ENCODE assay signal across 14 mouse cellular contexts in the genomic region with DNA sequence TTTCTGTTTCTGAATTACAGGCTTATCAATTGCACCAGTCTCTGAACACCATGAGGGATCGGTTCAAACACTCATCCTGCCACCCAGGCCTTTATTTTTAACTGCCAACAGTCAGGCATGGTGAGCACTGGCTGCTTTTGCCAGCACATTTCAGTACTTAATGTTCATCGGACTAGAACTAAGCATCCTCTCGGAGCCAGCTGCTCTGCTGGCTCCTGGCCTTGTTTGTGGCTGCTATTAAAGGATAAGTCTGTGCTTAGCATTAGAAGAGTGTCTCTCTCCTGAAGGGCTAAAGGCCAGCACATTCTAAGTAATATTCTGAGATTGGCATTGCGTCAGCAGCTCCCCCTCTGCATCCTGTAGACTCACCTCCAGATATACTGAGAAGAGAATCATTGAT. TPM values are rescaled to one million over a fixed set of nuclear protein-coding genes. Genes with fewer than 3 reads are reported as not detected.
DNase-seq lines count a peak whose midpoint lies in the region; ATAC-seq lines count a peak whose summit lies in the region.
"Had no signal": no experiment of that assay in that cellular context is flagged by ENCODE, and none has a peak within 500 bp of the region (broad histone marks: within the 10 kb centered on the region; RNA-seq: fewer than 3 reads in every experiment).

No protein-coding gene starts in this region.

- DNase-seq in forebrain, embryonic 11.5 days (ENCODE audit: low spot score) = no peak
- DNase-seq in right cerebral cortex, adult 18-20 months = peak; percentile 73
- DNase-seq in right cerebral cortex, postnatal 4 days = no peak
- DNase-seq in layer of hippocampus, postnatal 14 days (ENCODE audit: low spot score in 2 of 2) = peak; percentile 61 to 86
- DNase-seq in adrenal gland, postnatal 10 days = no peak
- DNase-seq in yolk sac, embryonic 10.5 days (ENCODE audit: low spot score) = no peak
- DNase-seq: adrenal gland, adult 2 months; lung, postnatal 14 days; thymus, postnatal 25 days had no signal

- no peak for ATAC-seq in forebrain, embryonic 12.5 days (ENCODE audit: low FRiP score)
- ATAC-seq in forebrain, embryonic 11.5 days (replicated peaks; ENCODE audit: low FRiP score) = no peak
- ATAC-seq in megakaryocyte-erythroid progenitor cell, adult 5-6 weeks (replicated peaks; ENCODE audit: low FRiP score, low TSS enrichment, poor library complexity, severe bottlenecking) = no peak

- H3K36me3 ChIP-seq in forebrain, embryonic 12.5 days (replicated peaks) = no peaks in the 10 kb centered on the region
- no peaks in the 10 kb centered on the region for H3K36me3 ChIP-seq in forebrain, embryonic 11.5 days (ENCODE audit: control insufficient read depth, insufficient read depth, low read length)
- H3K36me3 ChIP-seq: embryonic facial prominence, embryonic 12.5 days; G1E had no signal

- H3K4me1 ChIP-seq in forebrain, embryonic 12.5 days = no peaks in the 10 kb centered on the region
- H3K4me1 ChIP-seq in forebrain, embryonic 11.5 days (replicated peaks; ENCODE audit: control insufficient read depth, insufficient read depth, low read length) = no peaks in the 10 kb centered on the region
- H3K4me1 ChIP-seq: embryonic facial prominence, embryonic 12.5 days had no signal

- WGBS in forebrain, embryonic 12.5 days = 79% methylated on average over 4 of the region's 4 CpGs
- WGBS in forebrain, embryonic 11.5 days = 91% methylated on average over 4 of the region's 4 CpGs

- 0 out of 2 replicates have a peak overlapping the region, but pooled peaks have one; percentile 11 for H3K27ac ChIP-seq in forebrain, embryonic 12.5 days
- no peak overlapping the region for H3K27ac ChIP-seq in forebrain, embryonic 11.5 days (ENCODE audit: low read depth, low read length)
- H3K27ac ChIP-seq: embryonic facial prominence, embryonic 12.5 days had no signal

- no peak overlapping the region for H3K9ac ChIP-seq in forebrain, embryonic 12.5 days
- no peak overlapping the region for H3K9ac ChIP-seq in forebrain, embryonic 11.5 days (ENCODE audit: low read length)
- H3K9ac ChIP-seq: embryonic facial prominence, embryonic 12.5 days had no signal

- no peak overlapping the region for H3K4me3 ChIP-seq in forebrain, embryonic 12.5 days (replicated peaks)
- H3K4me3 ChIP-seq in forebrain, embryonic 11.5 days (ENCODE audit: low read depth, low read length) = no peak overlapping the region
- H3K4me3 ChIP-seq: embryonic facial prominence, embryonic 12.5 days had no signal

- no peak overlapping the region for H3K4me2 ChIP-seq in forebrain, embryonic 12.5 days
- H3K4me2 ChIP-seq in forebrain, embryonic 11.5 days (ENCODE audit: low read depth, low read length, severe bottlenecking) = no peak overlapping the region
- H3K4me2 ChIP-seq: embryonic facial prominence, embryonic 12.5 days had no signal

- H3K27me3 ChIP-seq in forebrain, embryonic 12.5 days = no peaks in the 10 kb centered on the region
- H3K27me3 ChIP-seq in forebrain, embryonic 11.5 days (ENCODE audit: control insufficient read depth, insufficient read depth, low read length) = no peaks in the 10 kb centered on the region
- H3K27me3 ChIP-seq: embryonic facial prominence, embryonic 12.5 days had no signal

- H3K9me3 ChIP-seq in forebrain, embryonic 12.5 days = 0 out of 2 replicates have a peak, but pooled peaks cover 3% of the 10 kb centered on the region
- no peaks in the 10 kb centered on the region for H3K9me3 ChIP-seq in forebrain, embryonic 11.5 days (ENCODE audit: control insufficient read depth, low read length)
- H3K9me3 ChIP-seq: embryonic facial prominence, embryonic 12.5 days had no signal

RNA-seq across cellular contexts. Expression of a gene that starts 7.9 kb away (rescaled TPM):
- polyA plus RNA-seq in forebrain, embryonic 12.5 days (2016; fragmentation: Nextera tagmentation; extraction: Ambion mirVana) = 106 and 108 TPM in 2 replicates
- polyA plus RNA-seq in forebrain, embryonic 11.5 days (2014; fragmentation: Nextera tagmentation; extraction: Ambion mirVana) = 67.0 and 71.0 TPM in 2 replicates
- 100 to 1,000 TPM; 841 to 860 TPM for total RNA-seq in layer of hippocampus, postnatal 14 days (2021)
- total RNA-seq in adrenal gland, postnatal 10 days (2021) = 1 to 10 TPM; 2.0 to 3.0 TPM
- total RNA-seq in megakaryocyte-erythroid progenitor cell, adult 5-6 weeks (2014; fragmentation: Nextera tagmentation) = not detected in 2 replicates
- total RNA-seq in megakaryocyte-erythroid progenitor cell, adult 5-6 weeks (2017) = not detected in 2 replicates
- polyA plus RNA-seq: G1E; heart, postnatal 0 days had no signal

Comparison
In these comparisons a context has a peak if more than half of its experiments do, and no peak if none do; other contexts are left out.
1. DNase-seq: peak in right cerebral cortex, adult 18-20 months (single experiment) and layer of hippocampus, postnatal 14 days (2 of 2); none in forebrain, embryonic 11.5 days (single experiment), right cerebral cortex, postnatal 4 days (single experiment), adrenal gland, postnatal 10 days (single experiment) and yolk sac, embryonic 10.5 days (single experiment).
2. RNA of a gene that starts 7.9 kb away (total RNA-seq): 841 to 860 TPM in layer of hippocampus, postnatal 14 days; 2.0 to 3.0 TPM in adrenal gland, postnatal 10 days and not detected in megakaryocyte-erythroid progenitor cell, adult 5-6 weeks; every median in the first group is over 100 times any median in the second.